Mouse (Mus musculus): ENCODE data around the gene Tenm2. TPM values are rescaled to one million over a fixed set of nuclear protein-coding genes. Genes with fewer than 3 reads are reported as not detected.

Tenm2 gene
- polyA plus RNA-seq, 1 experiment = 0.01 TPM

GRCm38 (mm10) chr11:36746286-36746685 is 489.5 kb downstream of the Tenm2 start:
- Histone ChIP-seq H3K9me3 (no peaks in the 10 kb centered on the region; the same call in 1 of the 2 replicates), H3K36me3 (replicated peaks; ENCODE audit: low read length) (no peaks in the 10 kb centered on the region), H3K4me1 (no peaks in the 10 kb centered on the region), H3K4me3 (replicated peaks) (no peak overlapping the region), H3K27me3 (replicated peaks) (no peaks in the 10 kb centered on the region)
- TF ChIP-seq GATA1 (IDR thresholded peaks at IDR 0.05; ENCODE audit: borderline replicate concordance, low read length) = no peak
- no peak for TF ChIP-seq FLI1 (IDR thresholded peaks at IDR 0.05; ENCODE audit: low read length)

GRCm38 (mm10) chr11:36727800-36728199 is 508.0 kb downstream of the Tenm2 start:
- no peak overlapping the region for H3K4me3 ChIP-seq (replicated peaks)
- H3K36me3 ChIP-seq (replicated peaks; ENCODE audit: low read length) = no peaks in the 10 kb centered on the region
- H3K27me3 ChIP-seq (replicated peaks) = no peaks in the 10 kb centered on the region
- TF ChIP-seq FLI1 (IDR thresholded peaks at IDR 0.05; ENCODE audit: low read length) (no peak), GATA1 (IDR thresholded peaks at IDR 0.05; ENCODE audit: borderline replicate concordance, low read length) (no peak)
- no peaks in the 10 kb centered on the region for H3K9me3 ChIP-seq
- no peaks in the 10 kb centered on the region for H3K4me1 ChIP-seq

GRCm38 (mm10) chr11:36702881-36703280 is 532.9 kb downstream of the Tenm2 start:
- TF ChIP-seq FLI1 (IDR thresholded peaks at IDR 0.05; ENCODE audit: low read length) (no peak), GATA1 (IDR thresholded peaks at IDR 0.05; ENCODE audit: borderline replicate concordance, low read length) (no peak)

GRCm38 (mm10) chr11:36700951-36701350 is 534.8 kb downstream of the Tenm2 start:
- H3K4me3 ChIP-seq (replicated peaks) = no peak overlapping the region
- no peaks in the 10 kb centered on the region for H3K4me1 ChIP-seq
- no peaks in the 10 kb centered on the region for H3K27me3 ChIP-seq (replicated peaks)
- peaks cover 6% of the 10 kb centered on the region; the same call in 1 of the 2 replicates for H3K9me3 ChIP-seq
- no peak for TF ChIP-seq GATA1 (IDR thresholded peaks at IDR 0.05; ENCODE audit: borderline replicate concordance, low read length)
- TF ChIP-seq FLI1 (IDR thresholded peaks at IDR 0.05; ENCODE audit: low read length) = no peak
- H3K36me3 ChIP-seq (replicated peaks; ENCODE audit: low read length) = no peaks in the 10 kb centered on the region

More at GRCm38 (mm10) chr11:36702881-36703280, 532.9 kb downstream of the Tenm2 start:
- Histone ChIP-seq H3K27me3 (replicated peaks) (no peaks in the 10 kb centered on the region), H3K36me3 (replicated peaks; ENCODE audit: low read length) (no peaks in the 10 kb centered on the region), H3K9me3 (peaks cover 4% of the 10 kb centered on the region; the same call in 1 of the 2 replicates), H3K4me1 (no peaks in the 10 kb centered on the region), H3K4me3 (replicated peaks) (no peak overlapping the region)

- Histone ChIP-seq H3K9me3 (peaks cover 6% of the 10 kb centered on the region; the same call in 1 of the 2 replicates), H3K4me3 (replicated peaks) (no peak overlapping the region), H3K27me3 (replicated peaks) (no peaks in the 10 kb centered on the region), H3K36me3 (replicated peaks; ENCODE audit: low read length) (no peaks in the 10 kb centered on the region), H3K4me1 (no peaks in the 10 kb centered on the region)
- no peak for TF ChIP-seq GATA1 (IDR thresholded peaks at IDR 0.05; ENCODE audit: borderline replicate concordance, low read length)
- TF ChIP-seq FLI1 (IDR thresholded peaks at IDR 0.05; ENCODE audit: low read length) = no peak
Observed at GRCm38 (mm10) chr11:36700131-36700530, 535.6 kb downstream of the Tenm2 start.

GRCm38 (mm10) chr11:36698268-36698667 is 537.5 kb downstream of the Tenm2 start:
- no peak for TF ChIP-seq FLI1 (IDR thresholded peaks at IDR 0.05; ENCODE audit: low read length)
- no peak for TF ChIP-seq GATA1 (IDR thresholded peaks at IDR 0.05; ENCODE audit: borderline replicate concordance, low read length)
- H3K36me3 ChIP-seq (replicated peaks; ENCODE audit: low read length) = no peaks in the 10 kb centered on the region
- H3K27me3 ChIP-seq (replicated peaks) = no peaks in the 10 kb centered on the region
- no peaks in the 10 kb centered on the region for H3K4me1 ChIP-seq
- peaks cover 6% of the 10 kb centered on the region; the same call in 1 of the 2 replicates for H3K9me3 ChIP-seq
- H3K4me3 ChIP-seq (replicated peaks) = no peak overlapping the region

GRCm38 (mm10) chr11:36697816-36698215 is 537.9 kb downstream of the Tenm2 start:
- no peak for TF ChIP-seq GATA1 (IDR thresholded peaks at IDR 0.05; ENCODE audit: borderline replicate concordance, low read length)
- TF ChIP-seq FLI1 (IDR thresholded peaks at IDR 0.05; ENCODE audit: low read length) = no peak
- no peaks in the 10 kb centered on the region for H3K36me3 ChIP-seq (replicated peaks; ENCODE audit: low read length)
- H3K27me3 ChIP-seq (replicated peaks) = no peaks in the 10 kb centered on the region
- H3K9me3 ChIP-seq = peaks cover 6% of the 10 kb centered on the region; the same call in 1 of the 2 replicates
- H3K4me1 ChIP-seq = no peaks in the 10 kb centered on the region
- H3K4me3 ChIP-seq (replicated peaks) = no peak overlapping the region

GRCm38 (mm10) chr11:36697021-36697639 is 538.6 kb downstream of the Tenm2 start:
- peak overlapping the region; percentile 6 for H3K4me3 ChIP-seq (replicated peaks)
- no peaks in the 10 kb centered on the region for H3K4me1 ChIP-seq
- H3K27me3 ChIP-seq (replicated peaks) = no peaks in the 10 kb centered on the region
- no peaks in the 10 kb centered on the region for H3K36me3 ChIP-seq (replicated peaks; ENCODE audit: low read length)
- no peak for TF ChIP-seq FLI1 (IDR thresholded peaks at IDR 0.05; ENCODE audit: low read length)
- no peak for TF ChIP-seq GATA1 (IDR thresholded peaks at IDR 0.05; ENCODE audit: borderline replicate concordance, low read length)
- H3K9me3 ChIP-seq = peaks cover 6% of the 10 kb centered on the region; the same call in 1 of the 2 replicates

GRCm38 (mm10) chr11:36694810-36695209 is 541.0 kb downstream of the Tenm2 start:
- TF ChIP-seq FLI1 (IDR thresholded peaks at IDR 0.05; ENCODE audit: low read length) (no peak), GATA1 (IDR thresholded peaks at IDR 0.05; ENCODE audit: borderline replicate concordance, low read length) (no peak)
- H3K9me3 ChIP-seq = peaks cover 6% of the 10 kb centered on the region; the same call in 1 of the 2 replicates
- no peaks in the 10 kb centered on the region for H3K36me3 ChIP-seq (replicated peaks; ENCODE audit: low read length)
- no peaks in the 10 kb centered on the region for H3K27me3 ChIP-seq (replicated peaks)
- H3K4me3 ChIP-seq (replicated peaks) = no peak overlapping the region
- H3K4me1 ChIP-seq = no peaks in the 10 kb centered on the region

- TF ChIP-seq FLI1 (IDR thresholded peaks at IDR 0.05; ENCODE audit: low read length) = no peak
- TF ChIP-seq GATA1 (IDR thresholded peaks at IDR 0.05; ENCODE audit: borderline replicate concordance, low read length) = no peak
- Histone ChIP-seq H3K4me1 (no peaks in the 10 kb centered on the region), H3K27me3 (replicated peaks) (no peaks in the 10 kb centered on the region), H3K9me3 (peaks cover 6% of the 10 kb centered on the region; the same call in 1 of the 2 replicates), H3K36me3 (replicated peaks; ENCODE audit: low read length) (no peaks in the 10 kb centered on the region), H3K4me3 (replicated peaks) (no peak overlapping the region)
Observed at GRCm38 (mm10) chr11:36692637-36693036, 543.1 kb downstream of the Tenm2 start.
